Comparison of ENCODE assay signal across 8 mouse cellular contexts in genomic region chr16:18628948-18629340, GRCm38 (mm10). TPM values are rescaled to one million over a fixed set of nuclear protein-coding genes. Genes with fewer than 3 reads are reported as not detected.
A peak's percentile ranks its signal among the peaks of the same experiment; 100 is the strongest.
DNase-seq lines count a peak whose midpoint lies in the region; ATAC-seq lines count a peak whose summit lies in the region.

No protein-coding gene starts in this region.

- peak overlapping the region; percentile 77 for H3K9ac ChIP-seq in kidney, embryonic 16.5 days (replicated peaks; ENCODE audit: low read length)
- peak overlapping the region; percentile 99 for H3K9ac ChIP-seq in hindbrain, embryonic 14.5 days
- H3K9ac ChIP-seq in midbrain, embryonic 16.5 days (ENCODE audit: low read depth, low read length) = peak overlapping the region; percentile 86

- peaks cover 20% of the 10 kb centered on the region for H3K4me1 ChIP-seq in kidney, embryonic 16.5 days (ENCODE audit: insufficient read depth, low read length)
- H3K4me1 ChIP-seq in brown adipose tissue, adult 24 weeks (ENCODE audit: control insufficient read depth, insufficient read depth, insufficient read length, low read length) = no peaks in the 10 kb centered on the region
- peaks cover 43% of the 10 kb centered on the region for H3K4me1 ChIP-seq in hindbrain, embryonic 14.5 days (replicated peaks; ENCODE audit: control insufficient read depth, insufficient read depth, low read length)
- peaks cover 31% of the 10 kb centered on the region for H3K4me1 ChIP-seq in midbrain, embryonic 16.5 days (ENCODE audit: control insufficient read depth, insufficient read depth, low read length)

- H3K4me2 ChIP-seq in kidney, embryonic 16.5 days (replicated peaks; ENCODE audit: low read depth, low read length) = peak overlapping the region; percentile 96
- H3K4me2 ChIP-seq in hindbrain, embryonic 14.5 days (replicated peaks) = peak overlapping the region; percentile 93
- H3K4me2 ChIP-seq in midbrain, embryonic 16.5 days (ENCODE audit: low read length) = peak overlapping the region; percentile 100

- ATAC-seq in kidney, embryonic 16.5 days (ENCODE audit: low FRiP score, low TSS enrichment) = no peak
- ATAC-seq in hindbrain, embryonic 14.5 days (ENCODE audit: low FRiP score) = peak; percentile 0; the same call in 1 of the 2 replicates
- no peak; the same call in 1 of the 2 replicates for ATAC-seq in midbrain, embryonic 16.5 days

- H3K4me3 ChIP-seq in kidney, embryonic 16.5 days (ENCODE audit: low read length) = peak overlapping the region; percentile 80
- peak overlapping the region; percentile 68 for H3K4me3 ChIP-seq in brown adipose tissue, adult 24 weeks (ENCODE audit: insufficient read depth, low read depth, low read length)
- peak overlapping the region; percentile 95 for H3K4me3 ChIP-seq in hindbrain, embryonic 14.5 days (replicated peaks; ENCODE audit: low read length)
- H3K4me3 ChIP-seq in midbrain, embryonic 16.5 days (ENCODE audit: low read depth, low read length) = peak overlapping the region; percentile 73

- WGBS in kidney, embryonic 16.5 days = 46% methylated on average over 2 of the region's 2 CpGs
- 21% methylated on average over 2 of the region's 2 CpGs for WGBS in hindbrain, embryonic 14.5 days
- 53% methylated on average over 1 of the region's 2 CpGs for WGBS in midbrain, embryonic 16.5 days

- H3K36me3 ChIP-seq in kidney, embryonic 16.5 days (ENCODE audit: insufficient read depth, low read length) = no peaks in the 10 kb centered on the region
- peaks cover 18% of the 10 kb centered on the region for H3K36me3 ChIP-seq in hindbrain, embryonic 14.5 days (replicated peaks; ENCODE audit: control insufficient read depth, insufficient read depth)
- H3K36me3 ChIP-seq in midbrain, embryonic 16.5 days (ENCODE audit: control insufficient read depth, insufficient read depth, low read length) = peaks cover 16% of the 10 kb centered on the region

- DNase-seq in kidney, postnatal 10 days = no peak
- no peak for DNase-seq in hindbrain, embryonic 14.5 days (ENCODE audit: low spot score)
- DNase-seq in left cerebral cortex, postnatal 4 days = no peak
- DNase-seq in adrenal gland, adult 18-20 months (ENCODE audit: low spot score in 2 of 2) = no peak
- no peak for DNase-seq in right cerebral cortex, postnatal 10 days (ENCODE audit: low spot score in 2 of 2)

- intact Hi-C loops in left cerebral cortex, postnatal 4 days (cut with DNase I) = loop anchor here (5.0 kb wide), 1 partner anchor 168 kb away; no protein-coding TSS in a partner anchor

- peaks cover 41% of the 10 kb centered on the region for H3K27me3 ChIP-seq in kidney, embryonic 16.5 days (ENCODE audit: insufficient read depth, low read length)
- peaks cover 22% of the 10 kb centered on the region for H3K27me3 ChIP-seq in hindbrain, embryonic 14.5 days (ENCODE audit: control insufficient read depth, insufficient read depth, low read length)
- peaks cover 13% of the 10 kb centered on the region for H3K27me3 ChIP-seq in midbrain, embryonic 16.5 days (ENCODE audit: control insufficient read depth, insufficient read depth, low read depth, low read length)

- H3K9me3 ChIP-seq in kidney, embryonic 16.5 days (ENCODE audit: low read length) = no peaks in the 10 kb centered on the region
- no peaks in the 10 kb centered on the region for H3K9me3 ChIP-seq in hindbrain, embryonic 14.5 days (ENCODE audit: control insufficient read depth, low read length)
- H3K9me3 ChIP-seq in midbrain, embryonic 16.5 days (replicated peaks; ENCODE audit: control insufficient read depth, low read length, poor library complexity, severe bottlenecking) = no peaks in the 10 kb centered on the region

- no peak overlapping the region for H3K27ac ChIP-seq in kidney, embryonic 16.5 days (ENCODE audit: low read length)
- H3K27ac ChIP-seq in brown adipose tissue, adult 24 weeks (replicated peaks; ENCODE audit: low read depth, low read length) = no peak overlapping the region
- H3K27ac ChIP-seq in hindbrain, embryonic 14.5 days = peak overlapping the region; percentile 93
- peak overlapping the region; percentile 89 for H3K27ac ChIP-seq in midbrain, embryonic 16.5 days (ENCODE audit: low read length)

RNA-seq across cellular contexts. Expression of gene Sept5, which starts 0.8 kb away (rescaled TPM):
- 17.9 and 21.4 TPM in 2 replicates for polyA plus RNA-seq in kidney, embryonic 16.5 days (2015; fragmentation: Nextera tagmentation; extraction: Ambion mirVana)
- 3.3 and 7.1 TPM in 2 replicates for polyA plus RNA-seq in brown adipose tissue, adult 24 weeks (2012; ENCODE audit: insufficient read depth, insufficient read length, missing spikeins)
- 192 and 218 TPM in 2 replicates for polyA plus RNA-seq in hindbrain, embryonic 14.5 days (2014; fragmentation: Nextera tagmentation; extraction: Ambion mirVana)
- polyA plus RNA-seq in midbrain, embryonic 16.5 days (2015; fragmentation: Nextera tagmentation; extraction: Ambion mirVana) = 240 and 262 TPM in 2 replicates
- 100 to 1,000 TPM; 555 to 571 TPM for total RNA-seq in left cerebral cortex, postnatal 4 days (2021)
- total RNA-seq in adrenal gland, adult 18-20 months (2021) = 10 to 100 TPM in 1 of 2 experiments, 1 to 10 TPM in 1; 7.9 to 10.7 TPM

RNA-seq across cellular contexts. Expression of gene Gm49601, which starts 2.7 kb away (rescaled TPM):
- 2.1 and 2.6 TPM in 2 replicates for polyA plus RNA-seq in kidney, embryonic 16.5 days (2015; fragmentation: Nextera tagmentation; extraction: Ambion mirVana)
- not detected in 2 replicates for polyA plus RNA-seq in brown adipose tissue, adult 24 weeks (2012; ENCODE audit: insufficient read depth, insufficient read length, missing spikeins)
- 6.9 and 10.1 TPM in 2 replicates for polyA plus RNA-seq in hindbrain, embryonic 14.5 days (2014; fragmentation: Nextera tagmentation; extraction: Ambion mirVana)
- polyA plus RNA-seq in midbrain, embryonic 16.5 days (2015; fragmentation: Nextera tagmentation; extraction: Ambion mirVana) = 23.3 and 24.6 TPM in 2 replicates
- 100 to 1,000 TPM; 107 to 111 TPM for total RNA-seq in left cerebral cortex, postnatal 4 days (2021)
- 1 to 10 TPM; 1.4 to 5.1 TPM for total RNA-seq in adrenal gland, adult 18-20 months (2021)

RNA-seq across cellular contexts. Expression of gene Gp1bb, which starts 6.7 kb away (rescaled TPM):
- polyA plus RNA-seq in kidney, embryonic 16.5 days (2015; fragmentation: Nextera tagmentation; extraction: Ambion mirVana) = 0.96 and 1.3 TPM in 2 replicates
- polyA plus RNA-seq in brown adipose tissue, adult 24 weeks (2012; ENCODE audit: insufficient read depth, insufficient read length, missing spikeins) = 1.0 TPM in 1 of 2 replicates, not detected in the other
- polyA plus RNA-seq in hindbrain, embryonic 14.5 days (2014; fragmentation: Nextera tagmentation; extraction: Ambion mirVana) = 13.7 and 16.7 TPM in 2 replicates
- 9.4 and 9.8 TPM in 2 replicates for polyA plus RNA-seq in midbrain, embryonic 16.5 days (2015; fragmentation: Nextera tagmentation; extraction: Ambion mirVana)
- 10 to 100 TPM; 10.1 to 11.9 TPM for total RNA-seq in left cerebral cortex, postnatal 4 days (2021)
- not detected for total RNA-seq in adrenal gland, adult 18-20 months (2021)

RNA-seq across cellular contexts. Expression of gene Tbx1, which starts 38.5 kb away (rescaled TPM):
- 0.26 and 0.32 TPM in 2 replicates for polyA plus RNA-seq in kidney, embryonic 16.5 days (2015; fragmentation: Nextera tagmentation; extraction: Ambion mirVana)
- not detected in 2 replicates for polyA plus RNA-seq in brown adipose tissue, adult 24 weeks (2012; ENCODE audit: insufficient read depth, insufficient read length, missing spikeins)
- 0.94 and 1.2 TPM in 2 replicates for polyA plus RNA-seq in hindbrain, embryonic 14.5 days (2014; fragmentation: Nextera tagmentation; extraction: Ambion mirVana)
- polyA plus RNA-seq in midbrain, embryonic 16.5 days (2015; fragmentation: Nextera tagmentation; extraction: Ambion mirVana) = 0.33 and 0.66 TPM in 2 replicates
- total RNA-seq in left cerebral cortex, postnatal 4 days (2021) = 1 to 10 TPM; 1.2 TPM
- under 1 TPM in 1 of 2 experiments, not detected in 1; 0.22 TPM for total RNA-seq in adrenal gland, adult 18-20 months (2021)

Comparison
In these comparisons a context has a peak if more than half of its experiments do, and no peak if none do; other contexts are left out.
1. H3K27ac ChIP-seq: peak in hindbrain, embryonic 14.5 days (single experiment) and midbrain, embryonic 16.5 days (single experiment); none in kidney, embryonic 16.5 days (single experiment) and brown adipose tissue, adult 24 weeks (single experiment).
2. Peak in every context shown above with its lines, with median percentiles within 50 percentile points of each other: H3K4me2 ChIP-seq, H3K4me3 ChIP-seq and H3K9ac ChIP-seq.